Mouse (Mus musculus): ENCODE results near the gene Pkp1.

Gene Pkp1

GRCm38 (mm10) chr1:135834206-135834859 lies 84.7 kb downstream of the Pkp1 start:
- in situ Hi-C loops (cut with MboI, MseI), result no loop called here

GRCm38 (mm10) chr1:135828918-135829317 lies 90.1 kb downstream of the Pkp1 start:
- in situ Hi-C loops (cut with MboI, MseI), result no loop called here

- in situ Hi-C loops (cut with MboI, MseI), result no loop called here
Observed at GRCm38 (mm10) chr1:135821780-135822179, 97.2 kb downstream of the Pkp1 start.

Measured in T-helper 17 cell (primary cell).